9 mouse cellular contexts compared by ENCODE assay signal in the genomic region with DNA sequence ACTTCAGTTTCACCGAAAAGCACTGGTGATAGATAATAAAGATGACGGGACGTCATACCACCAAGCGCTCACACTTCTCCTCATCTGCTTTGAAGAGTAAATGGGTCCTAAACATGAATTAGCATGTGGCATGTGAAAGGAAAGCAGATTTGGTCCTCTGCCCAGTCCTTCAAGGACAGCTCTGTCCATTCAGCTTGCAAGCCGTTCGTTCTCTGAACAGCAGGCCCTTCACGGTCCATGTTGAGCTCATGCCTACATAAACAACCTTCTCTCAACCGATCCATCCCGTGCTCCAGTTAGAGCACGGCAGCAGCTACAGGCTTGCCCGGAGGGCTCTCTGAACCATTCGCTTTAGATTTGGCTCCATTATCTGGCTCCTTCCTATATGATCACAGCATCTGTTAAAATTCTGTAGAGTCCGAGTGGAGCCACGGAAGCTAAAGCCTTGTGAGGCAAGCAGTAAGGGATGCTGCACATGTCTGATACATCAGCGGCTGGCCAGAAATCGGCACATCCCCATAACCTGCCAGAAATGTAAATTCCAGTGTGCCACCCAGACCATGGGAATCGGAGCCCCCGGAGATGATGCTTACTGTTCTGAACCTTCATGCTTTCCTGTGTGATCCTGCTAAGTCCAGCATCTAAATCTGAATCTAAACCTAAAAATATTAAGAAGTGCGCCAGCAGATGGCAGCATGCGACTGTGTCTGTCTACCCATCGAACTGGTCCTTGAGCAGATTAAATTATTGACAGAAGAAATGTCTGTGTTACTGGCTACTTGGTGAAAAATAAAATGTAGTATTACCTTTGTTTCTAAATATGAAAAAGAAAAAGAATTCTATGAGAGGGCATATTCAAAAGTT.
A peak's percentile ranks its signal among the peaks of the same experiment; 100 is the strongest.
DNase-seq lines count a peak whose midpoint lies in the region; ATAC-seq lines count a peak whose summit lies in the region.
"Had no signal": no experiment of that assay in that cellular context is flagged by ENCODE, and none has a peak within 500 bp of the region (broad histone marks: within the 10 kb centered on the region; RNA-seq: fewer than 3 reads in every experiment).

No protein-coding gene starts in this region.

- intact Hi-C loops in heart, postnatal 14 days (cut with DNase I) = loop anchor here (2.0 to 5.0 kb wide), 2 partner anchors 526 to 691 kb away; no protein-coding TSS in a partner anchor

- no peak overlapping the region for H3K4me2 ChIP-seq in heart, embryonic 11.5 days
- H3K4me2 ChIP-seq in midbrain, embryonic 11.5 days = no peak overlapping the region

- H3K27me3 ChIP-seq in heart, embryonic 11.5 days (ENCODE audit: control insufficient read depth, insufficient read depth, low read length) = no peaks in the 10 kb centered on the region
- no peaks in the 10 kb centered on the region for H3K27me3 ChIP-seq in midbrain, embryonic 11.5 days (ENCODE audit: control insufficient read depth, insufficient read depth, low read length)

- peak; percentile 37 for DNase-seq in heart, adult 8-10 months (ENCODE audit: low spot score)
- peak; percentile 42 for DNase-seq in adrenal gland, adult 2 months
- DNase-seq in embryo, embryonic 10.5 days (ENCODE audit: low spot score) = peak; percentile 82
- peak; percentile 51 to 70 for DNase-seq in heart, postnatal 14 days
- peak; percentile 52 to 89 for DNase-seq in layer of hippocampus, postnatal 25 days (ENCODE audit: extremely low spot score in 1 of 2, low spot score in 1 of 2)
- peak; percentile 96 for DNase-seq in midbrain, embryonic 11.5 days (ENCODE audit: low spot score, missing footprints)
- DNase-seq in thymus, postnatal 14 days = peak; percentile 17

- no peak overlapping the region for H3K27ac ChIP-seq in heart, embryonic 11.5 days (ENCODE audit: low read depth, low read length)
- H3K27ac ChIP-seq in midbrain, embryonic 11.5 days (ENCODE audit: low read depth, low read length) = no peak overlapping the region
- H3K27ac ChIP-seq: macrophage had no signal

- no peak for ATAC-seq in heart, embryonic 11.5 days (replicated peaks; ENCODE audit: insufficient number of reproducible peaks, low FRiP score, low TSS enrichment)
- ATAC-seq in midbrain, embryonic 11.5 days (ENCODE audit: low FRiP score) = peak; percentile 35; the same call in 1 of the 2 replicates

- H3K9ac ChIP-seq in heart, embryonic 11.5 days (ENCODE audit: low read depth, low read length) = no peak overlapping the region
- no peak overlapping the region for H3K9ac ChIP-seq in midbrain, embryonic 11.5 days (ENCODE audit: low read length)

- 67% methylated on average over 21 of the region's 21 CpGs for WGBS in heart, embryonic 11.5 days (ENCODE audit: insufficient replicate concordance)
- 77% methylated on average over 21 of the region's 21 CpGs for WGBS in midbrain, embryonic 11.5 days

- no peaks in the 10 kb centered on the region for H3K9me3 ChIP-seq in heart, embryonic 11.5 days (replicated peaks; ENCODE audit: control insufficient read depth, low read length)
- H3K9me3 ChIP-seq in midbrain, embryonic 11.5 days (ENCODE audit: control insufficient read depth, low read length) = no peaks in the 10 kb centered on the region

- no peaks in the 10 kb centered on the region for H3K36me3 ChIP-seq in heart, embryonic 11.5 days (ENCODE audit: control insufficient read depth, insufficient read depth, low read length)
- H3K36me3 ChIP-seq in midbrain, embryonic 11.5 days (ENCODE audit: control insufficient read depth, insufficient read depth, low read length) = no peaks in the 10 kb centered on the region

- H3K4me3 ChIP-seq in heart, embryonic 11.5 days (ENCODE audit: low read depth, low read length) = no peak overlapping the region
- H3K4me3 ChIP-seq in midbrain, embryonic 11.5 days (ENCODE audit: low read depth, low read length) = no peak overlapping the region

- no peaks in the 10 kb centered on the region for H3K4me1 ChIP-seq in heart, embryonic 11.5 days (ENCODE audit: control insufficient read depth, insufficient read depth, low read length)
- H3K4me1 ChIP-seq in midbrain, embryonic 11.5 days (ENCODE audit: control insufficient read depth, insufficient read depth, low read length) = no peaks in the 10 kb centered on the region

Comparison
In these comparisons a context has a peak if more than half of its experiments do, and no peak if none do; other contexts are left out.
1. DNase-seq: peak in every context shown above with its lines; median percentile 96 in midbrain, embryonic 11.5 days; 82 in embryo, embryonic 10.5 days; 70 in layer of hippocampus, postnatal 25 days; 60 in heart, postnatal 14 days; 42 in adrenal gland, adult 2 months; 37 in heart, adult 8-10 months; 17 in thymus, postnatal 14 days.